ENCODE assay signal across 8 mouse cellular contexts in genomic region chr9:50658391-50658790, GRCm38 (mm10). TPM values are rescaled to one million over a fixed set of nuclear protein-coding genes. Genes with fewer than 3 reads are reported as not detected.
DNase-seq lines count a peak whose midpoint lies in the region; ATAC-seq and TF ChIP-seq lines count a peak whose summit lies in the region.

No protein-coding gene starts in this region.

- H3K4me3 ChIP-seq in liver, adult 2 months (ENCODE audit: insufficient read depth, low read depth, low read length), result peak overlapping the region; percentile 100
- H3K4me3 ChIP-seq in embryonic facial prominence, embryonic 10.5 days, result peak overlapping the region; percentile 82
- peak overlapping the region; percentile 98 for H3K4me3 ChIP-seq in intestine, embryonic 16.5 days (ENCODE audit: low read length)
- peak overlapping the region; percentile 94 for H3K4me3 ChIP-seq in neural tube, embryonic 15.5 days (replicated peaks)

- no peak for TF ChIP-seq CTCF in liver, adult 2 months (IDR thresholded peaks at IDR 0.05; ENCODE audit: low read depth, low read length)

- H3K36me3 ChIP-seq in liver, adult 2 months (ENCODE audit: control insufficient read depth, insufficient read depth, low read length), result peaks cover 12% of the 10 kb centered on the region
- peaks cover 46% of the 10 kb centered on the region for H3K36me3 ChIP-seq in embryonic facial prominence, embryonic 10.5 days (replicated peaks)
- peaks cover 4% of the 10 kb centered on the region for H3K36me3 ChIP-seq in intestine, embryonic 16.5 days (ENCODE audit: control insufficient read depth, insufficient read depth, low read length)
- H3K36me3 ChIP-seq in neural tube, embryonic 15.5 days, result peaks cover 34% of the 10 kb centered on the region

- no peak overlapping the region for H3K27ac ChIP-seq in liver, adult 2 months (replicated peaks; ENCODE audit: insufficient read depth, low read depth, low read length)
- H3K27ac ChIP-seq in embryonic facial prominence, embryonic 10.5 days (replicated peaks), result peak overlapping the region; percentile 90
- no peak overlapping the region for H3K27ac ChIP-seq in intestine, embryonic 16.5 days (ENCODE audit: low read length)
- H3K27ac ChIP-seq in neural tube, embryonic 15.5 days (replicated peaks), result peak overlapping the region; percentile 89

- no peak for TF ChIP-seq POLR2A in liver, adult 2 months (IDR thresholded peaks at IDR 0.05; ENCODE audit: extremely low read depth, insufficient read depth, low read length)

- ATAC-seq in intestine, embryonic 16.5 days, result no peak
- ATAC-seq in neural tube, embryonic 15.5 days (ENCODE audit: low FRiP score), result no peak
- no peak for ATAC-seq in cerebellum, adult (ENCODE audit: insufficient number of reproducible peaks, low FRiP score, low TSS enrichment)

- 16% methylated on average over 5 of the region's 5 CpGs for WGBS in liver, adult 2 months
- 32% methylated on average over 5 of the region's 5 CpGs for WGBS in embryonic facial prominence, embryonic 10.5 days
- WGBS in intestine, embryonic 16.5 days, result 26% methylated on average over 5 of the region's 5 CpGs
- WGBS in neural tube, embryonic 15.5 days, result 21% methylated on average over 5 of the region's 5 CpGs

- peak overlapping the region; percentile 77 for H3K4me2 ChIP-seq in intestine, embryonic 16.5 days (ENCODE audit: low read depth, low read length)
- H3K4me2 ChIP-seq in neural tube, embryonic 15.5 days, result peak overlapping the region; percentile 76

- DNase-seq in liver, adult 2 months (ENCODE audit: extremely low read depth, low read depth, low spot score), result peak; percentile 49
- DNase-seq in liver, result no peak
- no peak for DNase-seq in embryonic facial prominence, embryonic 10.5 days (ENCODE audit: low spot score)
- no peak for DNase-seq in spleen, adult 18-20 months
- DNase-seq in testis, postnatal 14 days (ENCODE audit: low spot score), result no peak

- H3K9ac ChIP-seq in liver, adult 2 months (ENCODE audit: low read depth, low read length), result peak overlapping the region; percentile 99; the same call in 1 of the 2 replicates
- H3K9ac ChIP-seq in intestine, embryonic 16.5 days (ENCODE audit: low read depth, low read length), result peak overlapping the region; percentile 95
- peak overlapping the region; percentile 96 for H3K9ac ChIP-seq in neural tube, embryonic 15.5 days (replicated peaks)

- peaks cover 12% of the 10 kb centered on the region; the same call in 1 of the 2 replicates for H3K79me2 ChIP-seq in liver, adult 2 months (ENCODE audit: control insufficient read depth, insufficient read depth, low read length)

- H3K4me1 ChIP-seq in liver, adult 2 months (ENCODE audit: control insufficient read depth, insufficient read depth, low read length), result peaks cover 7% of the 10 kb centered on the region; the same call in 1 of the 2 replicates
- H3K4me1 ChIP-seq in embryonic facial prominence, embryonic 10.5 days, result peaks cover 24% of the 10 kb centered on the region
- H3K4me1 ChIP-seq in intestine, embryonic 16.5 days (ENCODE audit: control insufficient read depth, insufficient read depth, low read length), result peaks cover 14% of the 10 kb centered on the region
- H3K4me1 ChIP-seq in neural tube, embryonic 15.5 days, result peaks cover 25% of the 10 kb centered on the region

- H3K9me3 ChIP-seq in embryonic facial prominence, embryonic 10.5 days, result no peaks in the 10 kb centered on the region
- no peaks in the 10 kb centered on the region for H3K9me3 ChIP-seq in intestine, embryonic 16.5 days (ENCODE audit: control insufficient read depth, low read length)
- H3K9me3 ChIP-seq in neural tube, embryonic 15.5 days (replicated peaks), result no peaks in the 10 kb centered on the region

- no peaks in the 10 kb centered on the region for H3K27me3 ChIP-seq in liver, adult 2 months (ENCODE audit: control insufficient read depth, insufficient read depth, low read length)
- no peaks in the 10 kb centered on the region for H3K27me3 ChIP-seq in embryonic facial prominence, embryonic 10.5 days (replicated peaks; ENCODE audit: low read depth, poor library complexity, severe bottlenecking)
- no peaks in the 10 kb centered on the region for H3K27me3 ChIP-seq in intestine, embryonic 16.5 days (replicated peaks; ENCODE audit: control insufficient read depth, insufficient read depth, low read length)
- no peaks in the 10 kb centered on the region for H3K27me3 ChIP-seq in neural tube, embryonic 15.5 days (replicated peaks)

RNA-seq across cellular contexts. Expression of gene Dlat, which starts 1.2 kb away (rescaled TPM):
- 39.5 and 41.1 TPM in 2 replicates for total RNA-seq in liver, adult 2 months (2014; rRNA removed)
- polyA plus RNA-seq in liver, adult 2 months (2012; rRNA removed), result 20.9 and 25.5 TPM in 2 replicates
- polyA plus RNA-seq in embryonic facial prominence, embryonic 10.5 days (2016; fragmentation: Nextera tagmentation; extraction: Ambion mirVana), result 62.0 and 62.2 TPM in 2 replicates
- polyA plus RNA-seq in intestine, embryonic 16.5 days (2015; fragmentation: Nextera tagmentation; extraction: Ambion mirVana), result 61.0 and 63.7 TPM in 2 replicates
- polyA plus RNA-seq in neural tube, embryonic 15.5 days (2015; fragmentation: Nextera tagmentation; extraction: Ambion mirVana), result 58.6 and 61.7 TPM in 2 replicates

RNA-seq across cellular contexts. Expression of gene Nkapd1, which starts 41.1 kb away (rescaled TPM):
- total RNA-seq in liver, adult 2 months (2014; rRNA removed), result 4.0 and 5.8 TPM in 2 replicates
- polyA plus RNA-seq in liver, adult 2 months (2012; rRNA removed), result 2.6 and 2.8 TPM in 2 replicates
- 22.4 and 23.3 TPM in 2 replicates for polyA plus RNA-seq in embryonic facial prominence, embryonic 10.5 days (2016; fragmentation: Nextera tagmentation; extraction: Ambion mirVana)
- 13.8 and 17.1 TPM in 2 replicates for polyA plus RNA-seq in intestine, embryonic 16.5 days (2015; fragmentation: Nextera tagmentation; extraction: Ambion mirVana)
- polyA plus RNA-seq in neural tube, embryonic 15.5 days (2015; fragmentation: Nextera tagmentation; extraction: Ambion mirVana), result 18.0 and 18.1 TPM in 2 replicates

RNA-seq across cellular contexts. Expression of gene Pih1d2, which starts 41.3 kb away (rescaled TPM):
- total RNA-seq in liver, adult 2 months (2014; rRNA removed), result 0.74 and 1.0 TPM in 2 replicates
- 0.24 and 0.47 TPM in 2 replicates for polyA plus RNA-seq in liver, adult 2 months (2012; rRNA removed)
- 7.4 and 7.7 TPM in 2 replicates for polyA plus RNA-seq in embryonic facial prominence, embryonic 10.5 days (2016; fragmentation: Nextera tagmentation; extraction: Ambion mirVana)
- 2.2 and 2.4 TPM in 2 replicates for polyA plus RNA-seq in intestine, embryonic 16.5 days (2015; fragmentation: Nextera tagmentation; extraction: Ambion mirVana)
- polyA plus RNA-seq in neural tube, embryonic 15.5 days (2015; fragmentation: Nextera tagmentation; extraction: Ambion mirVana), result 4.1 and 4.6 TPM in 2 replicates

RNA-seq across cellular contexts. Expression of gene Timm8b, which starts 54.7 kb away (rescaled TPM):
- total RNA-seq in liver, adult 2 months (2014; rRNA removed), result 179 and 215 TPM in 2 replicates
- 63.0 and 81.3 TPM in 2 replicates for polyA plus RNA-seq in liver, adult 2 months (2012; rRNA removed)
- 316 and 320 TPM in 2 replicates for polyA plus RNA-seq in embryonic facial prominence, embryonic 10.5 days (2016; fragmentation: Nextera tagmentation; extraction: Ambion mirVana)
- polyA plus RNA-seq in intestine, embryonic 16.5 days (2015; fragmentation: Nextera tagmentation; extraction: Ambion mirVana), result 296 and 314 TPM in 2 replicates
- polyA plus RNA-seq in neural tube, embryonic 15.5 days (2015; fragmentation: Nextera tagmentation; extraction: Ambion mirVana), result 341 and 407 TPM in 2 replicates

RNA-seq across cellular contexts. Expression of gene Sdhd, which starts 54.8 kb away (rescaled TPM):
- total RNA-seq in liver, adult 2 months (2014; rRNA removed), result 339 and 354 TPM in 2 replicates
- 363 and 441 TPM in 2 replicates for polyA plus RNA-seq in liver, adult 2 months (2012; rRNA removed)
- 312 and 315 TPM in 2 replicates for polyA plus RNA-seq in embryonic facial prominence, embryonic 10.5 days (2016; fragmentation: Nextera tagmentation; extraction: Ambion mirVana)
- polyA plus RNA-seq in intestine, embryonic 16.5 days (2015; fragmentation: Nextera tagmentation; extraction: Ambion mirVana), result 686 and 728 TPM in 2 replicates
- polyA plus RNA-seq in neural tube, embryonic 15.5 days (2015; fragmentation: Nextera tagmentation; extraction: Ambion mirVana), result 298 and 311 TPM in 2 replicates

Comparison
In these comparisons a context has a peak if more than half of its experiments do, and no peak if none do; other contexts are left out.
1. H3K27ac ChIP-seq: peak in embryonic facial prominence, embryonic 10.5 days (single experiment) and neural tube, embryonic 15.5 days (single experiment); none in liver, adult 2 months (single experiment) and intestine, embryonic 16.5 days (single experiment).
2. Peak in every context shown above with its lines, with median percentiles within 50 percentile points of each other: H3K4me3 ChIP-seq and H3K9ac ChIP-seq.